Mouse (Mus musculus): Measurements from ENCODE around the gene Dgkz. TPM values are rescaled to one million over a fixed set of nuclear protein-coding genes. Genes with fewer than 3 reads are reported as not detected.

Gene Dgkz
- 252 and 308 TPM in 2 replicates for polyA plus RNA-seq (2012; rRNA removed)

DNA sequence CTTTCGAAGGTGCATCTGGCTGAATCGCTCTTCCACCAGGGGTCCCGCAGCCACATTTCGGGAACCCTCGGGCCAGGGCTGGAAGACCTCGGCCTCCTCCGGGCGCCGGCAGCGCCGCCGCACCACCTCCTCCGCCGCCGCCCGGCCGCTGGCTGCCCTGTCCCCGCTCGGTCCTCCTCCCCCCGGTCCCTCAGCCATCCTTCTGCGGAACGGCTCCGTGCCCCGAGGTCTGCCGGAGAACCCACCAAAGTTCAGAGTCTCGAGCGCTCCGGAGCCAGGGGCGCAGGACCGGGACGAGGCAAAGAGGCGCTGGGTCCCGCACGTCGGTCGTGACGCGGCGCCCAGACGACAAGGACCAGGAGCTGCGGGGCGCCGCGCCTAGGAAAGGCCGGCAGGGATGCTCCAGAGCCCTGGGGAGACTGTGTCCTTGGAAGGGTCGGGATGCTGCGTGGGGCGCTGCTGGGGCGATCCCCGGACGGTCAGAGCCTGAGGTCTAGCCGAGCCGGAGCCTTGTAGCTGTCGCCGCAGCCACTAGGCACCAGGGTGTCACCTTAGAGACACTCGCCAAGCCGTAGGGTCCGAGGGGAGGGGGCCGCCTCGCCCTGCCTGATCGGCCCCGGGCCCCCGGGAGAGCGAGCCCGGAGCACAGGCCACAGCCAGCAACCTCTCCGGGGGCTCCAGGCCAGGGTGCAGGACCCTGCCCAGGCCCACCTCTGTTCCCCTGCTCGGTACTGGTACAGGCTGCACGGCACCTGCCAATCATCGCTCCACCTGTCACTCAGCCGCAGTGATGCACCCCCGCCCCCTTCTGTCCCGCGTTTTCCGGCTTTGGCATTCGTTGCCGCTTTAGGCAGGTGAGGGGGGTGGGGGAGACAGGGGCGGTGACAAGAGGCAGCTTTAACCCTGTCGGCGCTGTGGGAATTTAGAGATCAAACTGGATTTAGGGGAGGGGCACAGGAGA, at the start of gene Dgkz:
Gene Dgkz, minus strand, starts transcription at position 284 of the 961 bp plus-strand sequence.
- DNase-seq = no peak
- 6% methylated on average over 79 of the region's 79 CpGs for WGBS
- no peak within 1 kb of the TSS for H3K4me3 ChIP-seq (replicated peaks; ENCODE audit: extremely low read depth, low read depth, low read length)
- TF ChIP-seq CTCF (IDR thresholded peaks at IDR 0.05; ENCODE audit: insufficient read depth, low read length) (no peak), POLR2A (IDR thresholded peaks at IDR 0.05; ENCODE audit: borderline replicate concordance, extremely low read depth, low read depth, low read length) (no peak)
- H3K4me1 ChIP-seq (ENCODE audit: control insufficient read depth, insufficient read depth, low read length) = peaks cover 11% of the 10 kb centered on the region

DNA sequence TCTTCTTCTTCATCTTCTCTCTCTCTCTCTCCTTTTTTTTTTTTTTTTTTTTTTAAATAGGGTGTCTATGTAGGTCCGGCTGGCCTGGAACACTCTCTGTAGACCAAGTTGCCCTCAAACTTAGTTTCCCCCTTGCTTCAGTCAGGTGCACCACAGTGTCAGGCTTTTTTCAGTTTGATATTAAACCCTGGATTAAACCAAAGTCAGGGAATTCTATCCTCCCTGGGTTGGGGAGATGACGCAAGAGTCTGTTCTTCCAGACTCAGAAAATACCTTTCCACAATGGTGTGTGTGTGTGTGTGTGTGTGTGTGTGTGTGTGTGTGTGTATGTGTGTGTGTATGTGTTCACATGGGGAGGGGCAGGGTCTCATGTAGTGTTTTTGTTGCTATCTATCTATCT, 49.5 kb upstream of the Dgkz start:
- Histone ChIP-seq H3K4me1 (ENCODE audit: control insufficient read depth, insufficient read depth, low read length) (0 out of 2 replicates have a peak, but pooled peaks cover 2% of the 10 kb centered on the region), H3K4me3 (replicated peaks; ENCODE audit: extremely low read depth, low read depth, low read length) (no peak overlapping the region)
- 88% methylated on average over 2 of the region's 2 CpGs for WGBS
- no peak for DNase-seq
- TF ChIP-seq POLR2A (IDR thresholded peaks at IDR 0.05; ENCODE audit: borderline replicate concordance, extremely low read depth, low read depth, low read length) (no peak), CTCF (IDR thresholded peaks at IDR 0.05; ENCODE audit: insufficient read depth, low read length) (no peak)

DNA sequence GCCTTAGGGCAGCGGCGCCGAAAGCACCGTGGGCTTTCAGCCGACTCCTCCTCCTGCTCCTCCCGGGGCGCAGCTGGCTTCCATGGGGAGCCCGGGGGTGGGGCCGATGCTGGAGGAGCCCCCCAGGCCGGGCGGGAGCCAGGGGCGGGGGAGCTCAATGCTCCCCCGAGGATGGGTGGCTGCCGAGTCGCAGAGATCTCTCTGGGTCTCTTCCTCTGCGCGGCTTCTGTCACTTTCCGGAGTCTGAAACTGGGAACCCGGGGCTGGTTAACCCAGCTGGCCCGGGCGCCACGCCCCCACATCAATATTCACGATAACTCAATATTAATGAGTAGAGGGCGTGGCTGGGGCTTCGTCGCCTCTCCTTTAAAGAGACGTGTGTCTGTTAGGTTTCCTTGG, 48.6 kb upstream of the Dgkz start, which contains the start of gene Creb3l1:
Gene Creb3l1, minus strand, starts transcription at position 229 of the 399 bp plus-strand sequence.
- TF ChIP-seq POLR2A (IDR thresholded peaks at IDR 0.05; ENCODE audit: borderline replicate concordance, extremely low read depth, low read depth, low read length) (0 out of 2 replicates have a peak, but pooled peaks have one; percentile 10), CTCF (IDR thresholded peaks at IDR 0.05; ENCODE audit: insufficient read depth, low read length) (no peak)
- Histone ChIP-seq H3K4me3 (replicated peaks; ENCODE audit: extremely low read depth, low read depth, low read length) (peak within 1 kb of the TSS; percentile 31), H3K4me1 (ENCODE audit: control insufficient read depth, insufficient read depth, low read length) (0 out of 2 replicates have a peak, but pooled peaks cover 2% of the 10 kb centered on the region)
- WGBS = 0% methylated on average over 27 of the region's 27 CpGs
- peak; percentile 76 for DNase-seq

DNA sequence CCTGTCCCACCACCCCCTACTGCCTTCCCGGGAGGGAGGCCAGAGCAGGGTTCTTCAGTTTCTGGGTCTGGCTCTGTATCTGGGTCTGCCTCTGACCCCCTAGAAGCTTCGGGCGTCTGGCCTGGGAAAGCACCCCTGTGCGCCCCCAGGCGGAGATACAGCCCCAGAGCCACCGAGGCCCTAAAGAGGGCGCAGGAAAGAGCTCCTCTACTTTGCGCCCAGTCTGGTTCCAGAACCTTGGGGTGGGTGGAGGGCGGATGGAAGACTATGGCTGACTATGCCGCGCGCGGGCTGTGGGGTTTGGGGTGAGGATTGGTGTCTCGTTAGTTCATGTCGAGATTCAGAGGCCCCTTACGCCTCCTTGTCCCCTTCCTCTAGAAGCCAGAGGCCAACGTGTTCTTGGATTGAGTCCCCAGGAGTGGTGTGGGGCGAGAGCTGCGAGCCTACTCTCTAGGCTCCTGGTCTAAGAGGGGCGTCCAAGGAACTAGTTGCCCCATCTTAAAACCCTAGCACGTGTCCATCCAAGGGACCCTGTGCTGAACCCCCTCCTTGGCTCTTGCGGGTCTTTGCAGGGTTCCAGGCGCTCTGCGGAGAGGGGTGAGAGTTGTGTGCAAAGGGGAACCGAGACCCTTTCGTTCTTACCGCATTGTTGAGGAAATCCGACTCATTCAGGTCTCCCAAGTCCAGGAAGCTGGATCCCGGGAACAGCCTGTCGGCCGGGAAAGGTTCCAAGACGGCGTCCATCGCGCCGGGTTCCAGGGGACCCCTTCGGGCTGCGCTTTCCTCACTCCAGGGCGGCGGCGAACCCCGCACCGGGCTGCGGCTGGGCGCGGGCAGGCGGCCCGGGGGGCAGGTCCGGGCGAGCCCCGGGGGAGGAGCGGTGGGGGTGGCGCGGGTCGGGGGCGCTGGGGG, 48.0 kb upstream of the Dgkz start:
- 4% methylated on average over 56 of the region's 56 CpGs for WGBS
- peak overlapping the region; percentile 44 for H3K4me3 ChIP-seq (replicated peaks; ENCODE audit: extremely low read depth, low read depth, low read length)
- H3K4me1 ChIP-seq (ENCODE audit: control insufficient read depth, insufficient read depth, low read length) = 0 out of 2 replicates have a peak, but pooled peaks cover 2% of the 10 kb centered on the region
- DNase-seq = peak; percentile 48
- TF ChIP-seq POLR2A (IDR thresholded peaks at IDR 0.05; ENCODE audit: borderline replicate concordance, extremely low read depth, low read depth, low read length) = 0 out of 2 replicates have a peak, but pooled peaks have one; percentile 9
- TF ChIP-seq CTCF (IDR thresholded peaks at IDR 0.05; ENCODE audit: insufficient read depth, low read length) = peak; percentile 26; the same call in 1 of the 2 replicates

DNA sequence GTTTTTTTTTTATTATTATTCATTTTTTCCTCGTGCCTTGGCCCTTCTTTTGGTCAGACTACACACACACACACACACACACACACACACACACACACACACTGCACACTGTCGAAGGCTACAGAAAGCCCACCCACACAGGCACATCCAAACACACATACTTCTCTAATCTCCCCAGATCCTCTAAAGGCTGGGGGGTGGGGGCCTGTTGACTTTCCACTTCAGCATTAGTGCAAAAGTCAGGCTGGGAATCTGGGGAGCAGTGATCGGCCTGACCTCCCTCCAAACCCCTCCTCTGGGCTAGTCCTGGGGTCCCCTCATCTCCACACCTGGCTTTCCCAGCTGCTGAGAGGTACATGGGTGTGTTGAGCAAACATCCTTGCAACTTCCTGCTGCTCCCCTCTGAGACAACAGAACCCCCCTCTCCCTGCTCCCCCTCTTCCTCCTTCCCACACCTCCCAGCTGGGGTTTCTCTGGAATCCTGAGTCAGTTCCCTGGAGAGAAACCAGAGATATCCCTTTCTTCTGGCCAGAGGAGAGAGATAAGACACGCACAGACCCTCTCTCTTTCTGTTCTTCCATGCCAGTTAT, 45.1 kb upstream of the Dgkz start:
- peaks cover 5% of the 10 kb centered on the region; the same call in 1 of the 2 replicates for H3K4me1 ChIP-seq (ENCODE audit: control insufficient read depth, insufficient read depth, low read length)
- no peak for DNase-seq
- TF ChIP-seq CTCF (IDR thresholded peaks at IDR 0.05; ENCODE audit: insufficient read depth, low read length) (no peak), POLR2A (IDR thresholded peaks at IDR 0.05; ENCODE audit: borderline replicate concordance, extremely low read depth, low read depth, low read length) (no peak)
- WGBS = 36% methylated on average over 4 of the region's 4 CpGs
- no peak overlapping the region for H3K4me3 ChIP-seq (replicated peaks; ENCODE audit: extremely low read depth, low read depth, low read length)

DNA sequence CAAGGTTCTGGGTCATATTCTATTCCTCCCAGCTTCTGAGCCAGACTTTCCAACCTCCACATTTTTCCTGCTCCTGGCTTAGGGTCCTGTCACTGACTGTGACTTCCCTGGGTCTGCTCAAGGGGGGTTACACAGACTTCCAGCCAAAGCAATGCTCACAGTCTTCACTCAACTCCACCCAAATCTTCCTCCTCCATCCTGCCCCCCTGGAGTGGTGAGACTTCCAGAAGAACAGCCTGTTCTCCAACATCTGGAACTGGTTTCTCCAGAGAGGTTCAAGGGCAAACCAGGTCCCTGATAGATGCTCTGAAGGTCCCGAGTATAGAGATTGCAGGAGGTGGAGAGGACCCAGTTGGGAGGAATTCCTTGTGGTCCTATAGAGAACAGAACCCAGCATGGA, 41.8 kb upstream of the Dgkz start:
- 39% methylated on average over 1 of the region's 1 CpGs for WGBS
- DNase-seq = no peak
- H3K4me3 ChIP-seq (replicated peaks; ENCODE audit: extremely low read depth, low read depth, low read length) = no peak overlapping the region
- TF ChIP-seq POLR2A (IDR thresholded peaks at IDR 0.05; ENCODE audit: borderline replicate concordance, extremely low read depth, low read depth, low read length) (no peak), CTCF (IDR thresholded peaks at IDR 0.05; ENCODE audit: insufficient read depth, low read length) (no peak)
- H3K4me1 ChIP-seq (ENCODE audit: control insufficient read depth, insufficient read depth, low read length) = peaks cover 5% of the 10 kb centered on the region; the same call in 1 of the 2 replicates

DNA sequence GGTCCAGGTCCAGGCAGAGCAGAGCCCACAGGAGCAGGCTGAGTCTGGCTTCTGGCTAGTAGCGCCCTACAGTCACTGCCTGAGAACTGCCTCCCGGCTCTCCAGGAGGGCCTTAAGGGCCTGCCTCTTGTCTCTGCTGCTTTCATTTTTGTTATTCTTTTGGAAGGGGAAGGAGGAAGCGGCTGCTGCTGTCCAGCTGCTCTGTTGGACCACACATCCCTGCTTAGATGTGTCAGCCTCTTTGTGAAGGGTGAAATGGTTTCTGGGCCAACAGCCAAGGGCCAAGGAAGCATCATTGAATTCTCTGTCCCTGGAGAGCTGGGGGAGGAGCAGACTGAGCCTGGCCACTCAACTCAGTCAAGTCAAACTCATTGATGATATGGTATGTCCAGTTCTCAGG, 41.3 kb upstream of the Dgkz start:
- TF ChIP-seq POLR2A (IDR thresholded peaks at IDR 0.05; ENCODE audit: borderline replicate concordance, extremely low read depth, low read depth, low read length) = no peak
- TF ChIP-seq CTCF (IDR thresholded peaks at IDR 0.05; ENCODE audit: insufficient read depth, low read length) = no peak
- peaks cover 5% of the 10 kb centered on the region for H3K4me1 ChIP-seq (ENCODE audit: control insufficient read depth, insufficient read depth, low read length)
- no peak for DNase-seq
- no peak overlapping the region for H3K4me3 ChIP-seq (replicated peaks; ENCODE audit: extremely low read depth, low read depth, low read length)
- 13% methylated on average over 3 of the region's 3 CpGs for WGBS

DNA sequence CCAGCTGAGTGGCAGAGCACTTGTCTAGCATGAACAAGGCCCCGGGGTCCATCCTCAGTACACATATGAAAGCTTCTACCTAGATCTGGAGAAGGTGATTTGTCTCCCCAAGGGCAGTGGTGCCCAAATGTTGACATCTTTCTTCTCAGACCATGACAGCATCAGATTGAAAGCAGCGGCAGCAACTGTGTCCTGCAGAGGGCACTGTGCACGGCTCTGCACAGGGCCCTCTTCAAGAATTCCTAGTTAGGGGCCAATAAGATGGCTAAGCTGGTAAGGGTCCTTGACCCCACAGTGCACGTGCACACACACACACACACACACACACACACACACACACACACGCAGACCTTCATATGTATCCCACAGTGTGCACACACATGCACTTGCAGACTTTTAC, 39.2 kb upstream of the Dgkz start:
- Histone ChIP-seq H3K4me1 (ENCODE audit: control insufficient read depth, insufficient read depth, low read length) (peaks cover 3% of the 10 kb centered on the region), H3K4me3 (replicated peaks; ENCODE audit: extremely low read depth, low read depth, low read length) (no peak overlapping the region)
- WGBS = 88% methylated on average over 5 of the region's 5 CpGs
- no peak for DNase-seq
- TF ChIP-seq CTCF (IDR thresholded peaks at IDR 0.05; ENCODE audit: insufficient read depth, low read length) = no peak
- TF ChIP-seq POLR2A (IDR thresholded peaks at IDR 0.05; ENCODE audit: borderline replicate concordance, extremely low read depth, low read depth, low read length) = no peak
